Comparison of ENCODE assay signal across 27 mouse cellular contexts in the genomic region with DNA sequence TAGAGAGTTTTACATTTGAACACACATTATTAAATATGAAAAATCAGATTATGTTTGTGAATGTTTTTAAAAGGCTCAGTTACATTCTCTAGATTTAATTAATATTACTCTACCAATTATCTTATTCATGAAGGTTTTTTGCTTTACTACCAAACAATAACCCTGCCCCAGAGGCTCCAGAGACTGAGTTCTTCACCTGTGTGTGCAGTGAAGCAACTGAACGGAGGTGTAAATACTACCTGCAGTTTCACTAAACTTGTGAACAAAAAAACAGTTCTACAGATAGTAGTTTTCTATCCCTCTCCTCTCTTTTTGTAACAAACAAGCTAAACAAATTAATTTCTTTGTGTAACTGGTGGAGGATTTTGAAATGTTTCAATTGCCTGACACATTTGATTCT.
"Had no signal": no experiment of that assay in that cellular context is flagged by ENCODE, and none has a peak within 500 bp of the region (broad histone marks: within the 10 kb centered on the region; RNA-seq: fewer than 3 reads in every experiment).

No protein-coding gene starts in this region.

- H3K27ac ChIP-seq: gastrocnemius, adult 2 months; heart, embryonic 10.5 days; hindbrain, embryonic 10.5 days; hindbrain, embryonic 13.5 days; hindbrain, embryonic 15.5 days; intestine, embryonic 15.5 days; left cerebral cortex, adult 2 months; limb, embryonic 10.5 days; limb, embryonic 12.5 days; liver, embryonic 13.5 days; liver, embryonic 15.5 days had no signal

- DNase-seq: gastrocnemius, adult 2 months; gastrocnemius, postnatal 10 days; gastrocnemius, postnatal 25 days; heart, adult 18-20 months; heart, postnatal 10 days; heart, postnatal 4 days; kidney, adult 18-20 months; kidney, adult 8-10 months; kidney, postnatal 10 days; kidney, postnatal 25 days; kidney, postnatal 4 days; liver; liver, embryonic 13.5 days; liver, postnatal 0 days had no signal

- H3K4me2 ChIP-seq: heart, embryonic 12.5 days; hindbrain, embryonic 13.5 days; hindbrain, embryonic 15.5 days; intestine, embryonic 15.5 days; limb, embryonic 12.5 days; liver, embryonic 11.5 days; liver, embryonic 13.5 days; liver, embryonic 15.5 days had no signal

- H3K27me3 ChIP-seq: heart, embryonic 12.5 days; hindbrain, embryonic 13.5 days; hindbrain, embryonic 15.5 days; intestine, embryonic 15.5 days; limb, embryonic 12.5 days; liver, embryonic 13.5 days; liver, embryonic 15.5 days had no signal

- H3K9ac ChIP-seq: heart, embryonic 12.5 days; hindbrain, embryonic 13.5 days; hindbrain, embryonic 15.5 days; intestine, embryonic 15.5 days; limb, embryonic 12.5 days; liver, embryonic 13.5 days; liver, embryonic 15.5 days; liver, postnatal 0 days had no signal

- H3K4me3 ChIP-seq: gastrocnemius, adult 2 months; heart, embryonic 10.5 days; heart, embryonic 12.5 days; hindbrain, embryonic 10.5 days; hindbrain, embryonic 13.5 days; hindbrain, embryonic 15.5 days; intestine, embryonic 15.5 days; left cerebral cortex, adult 2 months; limb, embryonic 10.5 days; limb, embryonic 12.5 days; liver, embryonic 13.5 days; liver, embryonic 15.5 days had no signal

- H3K36me3 ChIP-seq: heart, embryonic 10.5 days; heart, embryonic 12.5 days; hindbrain, embryonic 10.5 days; hindbrain, embryonic 13.5 days; hindbrain, embryonic 15.5 days; intestine, embryonic 15.5 days; limb, embryonic 10.5 days; limb, embryonic 12.5 days; liver, embryonic 13.5 days; liver, embryonic 15.5 days had no signal

- H3K4me1 ChIP-seq: heart, embryonic 10.5 days; heart, embryonic 12.5 days; hindbrain, embryonic 10.5 days; hindbrain, embryonic 13.5 days; intestine, embryonic 15.5 days; limb, embryonic 10.5 days; limb, embryonic 12.5 days; liver, embryonic 13.5 days; liver, embryonic 15.5 days had no signal

- H3K9me3 ChIP-seq: heart, embryonic 10.5 days; heart, embryonic 12.5 days; hindbrain, embryonic 10.5 days; hindbrain, embryonic 13.5 days; hindbrain, embryonic 15.5 days; intestine, embryonic 15.5 days; limb, embryonic 10.5 days; limb, embryonic 12.5 days; liver, embryonic 13.5 days; liver, embryonic 15.5 days had no signal

- ATAC-seq: inflammation-experienced regulatory T-cells, adult 6 months; intestine, embryonic 15.5 days; intestine, postnatal 0 days; liver, postnatal 0 days had no signal
